Mouse (Mus musculus) left cerebral cortex, postnatal 25 days (tissue): Measurements from ENCODE around the gene Zmiz1. TPM values are rescaled to one million over a fixed set of nuclear protein-coding genes. Genes with fewer than 3 reads are reported as not detected.

ENCODE experiments used
- DNase-seq, 2 experiments: peaks; one replicate each; pipeline ENCODE4 v3.0.0; 2022; ENCODE audit warnings: low spot score in 2 of 2, mixed read lengths in 1 of 2
- intact Hi-C: fragments of 180-260 bp; cut with DNase I; formaldehyde crosslinking; loops from one replicate; pipeline ENCODE4 v1.15.1; 2025
- total RNA-seq, 2 experiments: library from RNA; stranded (reverse); gene quantifications; 2 replicates each; pipeline ENCODE4 v1.2.3; 2021

Gene Zmiz1
- total RNA-seq, 2 experiments from 2014 or later = 85.1 to 95.2 TPM

GRCm38 (mm10) chr14:25470224-25470805, 11.3 kb downstream of the Zmiz1 start:
- intact Hi-C loops = no loop called here
- DNase-seq = no peak

- no peak for DNase-seq
- intact Hi-C loops = no loop called here
Measured at GRCm38 (mm10) chr14:25471035-25471434, 12.1 kb downstream of the Zmiz1 start.

- DNase-seq = no peak
- intact Hi-C loops = no loop called here
Measured at GRCm38 (mm10) chr14:25472096-25472861, 13.3 kb downstream of the Zmiz1 start.

GRCm38 (mm10) chr14:25472981-25473649, 14.1 kb downstream of the Zmiz1 start:
- intact Hi-C loops = no loop called here
- DNase-seq = peak in 1 of 2 experiments; percentile 37

GRCm38 (mm10) chr14:25474017-25474416, 15.0 kb downstream of the Zmiz1 start:
- DNase-seq = no peak
- intact Hi-C loops = no loop called here

GRCm38 (mm10) chr14:25474732-25475131, 15.7 kb downstream of the Zmiz1 start:
- intact Hi-C loops = no loop called here
- DNase-seq = no peak

- DNase-seq = no peak
- intact Hi-C loops = no loop called here
Measured at GRCm38 (mm10) chr14:25476048-25476447, 17.1 kb downstream of the Zmiz1 start.

- intact Hi-C loops = no loop called here
- DNase-seq = no peak
Measured at GRCm38 (mm10) chr14:25476453-25476852, 17.5 kb downstream of the Zmiz1 start.

- DNase-seq = no peak
- intact Hi-C loops = no loop called here
Measured at GRCm38 (mm10) chr14:25477268-25477667, 18.3 kb downstream of the Zmiz1 start.

GRCm38 (mm10) chr14:25478257-25478656, 19.3 kb downstream of the Zmiz1 start:
- intact Hi-C loops = no loop called here
- DNase-seq = no peak

- intact Hi-C loops = no loop called here
- DNase-seq = peak in 1 of 2 experiments; percentile 45
Measured at GRCm38 (mm10) chr14:25478755-25479154, 19.8 kb downstream of the Zmiz1 start.

GRCm38 (mm10) chr14:25479841-25480252, 20.9 kb downstream of the Zmiz1 start:
- no peak for DNase-seq
- intact Hi-C loops = no loop called here

GRCm38 (mm10) chr14:25480443-25480842, 21.5 kb downstream of the Zmiz1 start:
- DNase-seq = no peak
- intact Hi-C loops = no loop called here

- DNase-seq = no peak
- intact Hi-C loops = no loop called here
Measured at GRCm38 (mm10) chr14:25480916-25481666, 22.1 kb downstream of the Zmiz1 start.

- intact Hi-C loops = no loop called here
- DNase-seq = peak in 1 of 2 experiments; percentile 22
Measured at GRCm38 (mm10) chr14:25481667-25482331, 22.8 kb downstream of the Zmiz1 start.

- intact Hi-C loops = no loop called here
- DNase-seq = no peak
Measured at GRCm38 (mm10) chr14:25482404-25482803, 23.4 kb downstream of the Zmiz1 start.

GRCm38 (mm10) chr14:25483285-25483684, 24.3 kb downstream of the Zmiz1 start:
- no peak for DNase-seq
- intact Hi-C loops = no loop called here

- no peak for DNase-seq
- intact Hi-C loops = no loop called here
Measured at GRCm38 (mm10) chr14:25484049-25484448, 25.1 kb downstream of the Zmiz1 start.

- DNase-seq = no peak
- intact Hi-C loops = no loop called here
Measured at GRCm38 (mm10) chr14:25486220-25486619, 27.2 kb downstream of the Zmiz1 start.
